Mouse (Mus musculus) bone marrow macrophage, adult 2 months (primary cell): ENCODE data around the gene Gnptg.

ENCODE experiments used
- CTCF ChIP-seq: IDR thresholded peaks from 2 replicates; pipeline ENCODE4 v1.5.1; 2012; ENCODE audit warnings: low read depth, mild to moderate bottlenecking, low read length, moderate library complexity
- POLR2A ChIP-seq: IDR thresholded peaks from 2 replicates; pipeline ENCODE4 v1.6.1; 2012; ENCODE audit warnings: mild to moderate bottlenecking, low read depth, low read length, borderline replicate concordance

DNA sequence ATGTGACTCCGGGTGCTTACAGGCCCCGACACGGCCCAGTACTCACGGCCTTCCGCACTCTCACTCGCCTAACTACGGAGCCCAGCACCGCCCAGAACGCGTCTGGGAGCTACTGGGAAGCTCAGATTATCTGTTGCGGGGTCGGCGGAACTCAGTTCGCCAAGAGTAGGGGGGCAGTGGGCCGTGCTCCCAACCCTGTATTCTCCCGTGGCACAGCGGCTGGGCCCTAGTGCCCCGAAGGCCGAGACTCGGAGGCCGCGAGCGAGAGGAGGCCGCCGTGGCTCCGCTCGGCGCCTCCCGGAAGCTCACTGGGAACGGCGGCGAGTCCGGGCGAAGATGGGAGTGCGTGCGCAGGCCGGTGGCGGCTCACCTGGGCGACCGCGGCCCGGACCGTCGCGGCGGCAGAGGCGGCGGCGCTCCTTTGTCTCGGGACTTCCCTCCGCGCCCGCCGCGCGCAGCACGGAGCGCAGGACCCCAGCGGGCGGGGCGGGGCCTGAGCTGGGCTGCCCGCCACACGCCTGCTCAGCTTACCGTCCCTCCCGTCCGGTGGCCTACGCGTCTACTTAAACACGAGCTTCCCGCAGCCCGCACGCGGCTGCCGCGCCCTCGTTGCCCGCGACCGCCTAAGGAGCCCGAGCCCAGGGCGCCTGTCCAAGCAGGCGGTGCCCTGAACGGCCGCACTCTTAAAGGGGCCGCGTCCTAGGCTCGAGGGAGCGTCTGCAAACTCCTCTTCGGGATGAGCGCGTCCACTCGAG is 33.2 kb upstream of the Gnptg start:
- no peak for TF ChIP-seq CTCF
- no peak for TF ChIP-seq POLR2A
